Mouse (Mus musculus) lung, adult 2 months (tissue): Measurements from ENCODE around the gene Slu7.

Experiments used
- CTCF ChIP-seq: fragments of 200-500 bp; IDR thresholded peaks from 2 replicates; pipeline ENCODE4 v1.5.1; 2011; ENCODE audit warnings: mild to moderate bottlenecking, low read length, control low read depth; ENCODE audit not compliant: insufficient read depth
- POLR2A ChIP-seq: fragments of 200-500 bp; IDR thresholded peaks from 2 replicates; pipeline ENCODE4 v1.6.1; 2011; ENCODE audit warnings: low read depth, mild to moderate bottlenecking, control low read depth, low read length, borderline replicate concordance; ENCODE audit errors: extremely low read depth

DNA sequence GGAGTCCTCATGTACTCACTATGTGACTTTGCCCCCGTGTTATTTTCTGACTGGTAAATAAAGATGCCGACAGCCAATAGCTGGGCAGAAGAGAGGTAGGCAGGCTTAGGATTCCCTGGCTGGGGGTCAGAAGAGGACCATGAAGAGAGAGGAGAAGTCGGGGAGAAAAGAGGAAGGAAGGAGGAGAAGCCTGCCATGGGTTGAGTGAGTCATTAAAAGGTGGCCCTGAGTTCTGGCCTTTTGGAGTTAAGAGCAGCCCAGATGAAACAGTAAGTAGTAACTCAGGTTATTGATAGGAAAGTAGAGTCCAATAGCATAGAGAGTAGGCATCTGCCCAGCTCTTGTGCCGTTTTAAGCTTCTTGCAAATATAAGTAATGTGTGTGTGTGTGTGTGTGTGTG lies 17.8 kb downstream of the Slu7 start:
- no peak for TF ChIP-seq CTCF
- no peak for TF ChIP-seq POLR2A
